Mouse (Mus musculus): ENCODE data around the gene Tmem161a. TPM values are rescaled to one million over a fixed set of nuclear protein-coding genes. Genes with fewer than 3 reads are reported as not detected.

Tmem161a gene
- polyA plus RNA-seq, 1 experiment = 59.9 TPM

- WGBS = under 1% methylated on average over 37 of the region's 37 CpGs
- Histone ChIP-seq H3K36me3 (ENCODE audit: control insufficient read depth, insufficient read depth, low read length) (peaks cover 2% of the 10 kb centered on the region), H3K27me3 (ENCODE audit: control insufficient read depth, insufficient read depth, low read length) (no peaks in the 10 kb centered on the region), H3K27ac (ENCODE audit: insufficient read depth, low read length) (peak within 1 kb of the TSS; percentile 70), H3K4me1 (ENCODE audit: control insufficient read depth, insufficient read depth, insufficient read length) (peaks cover 3% of the 10 kb centered on the region; the same call in 1 of the 2 replicates), H3K4me3 (ENCODE audit: extremely low read depth, insufficient read depth, insufficient read length) (peak within 1 kb of the TSS; percentile 88)
- DNase-seq (ENCODE audit: low read depth in 1 of 2, low spot score in 2 of 2) = peak; percentile 81 to 84
- TF ChIP-seq POLR2A (IDR thresholded peaks at IDR 0.05; ENCODE audit: low read depth, low read length) = peak; percentile 50; the same call in 1 of the 2 replicates
- no peak for TF ChIP-seq CTCF (IDR thresholded peaks at IDR 0.05; ENCODE audit: extremely low read depth, insufficient read depth, insufficient read length, insufficient replicate concordance)
These were observed 40.8 kb upstream of the Tmem161a start, which contains the start of gene Nr2c2ap for GRCm38 (mm10) chr8:70131166-70131883. Gene Nr2c2ap (plus strand): TSS chr8:70131333.

DNA sequence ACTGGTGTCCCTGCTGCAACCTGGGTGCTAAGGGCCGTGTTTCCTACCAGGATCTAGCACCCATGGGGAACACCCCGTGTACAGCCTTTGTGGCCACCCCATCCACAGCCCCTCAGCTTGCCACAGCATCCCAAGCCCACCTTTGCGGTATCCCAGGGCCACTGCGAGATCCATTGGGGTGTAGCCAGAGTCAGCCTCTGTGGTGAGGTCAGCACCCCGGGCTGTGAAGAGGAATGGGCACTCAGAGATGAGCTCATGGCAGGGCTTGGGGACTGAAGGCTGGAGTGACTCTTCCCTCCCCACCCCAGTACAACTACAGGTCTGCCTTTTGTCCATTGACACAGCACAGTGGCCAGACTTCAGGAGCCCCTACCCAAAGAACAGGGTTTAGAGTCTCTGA is 38.1 kb upstream of the Tmem161a start:
- Histone ChIP-seq H3K36me3 (ENCODE audit: control insufficient read depth, insufficient read depth, low read length) (peaks cover 2% of the 10 kb centered on the region), H3K4me3 (ENCODE audit: extremely low read depth, insufficient read depth, insufficient read length) (no peak overlapping the region), H3K27ac (ENCODE audit: insufficient read depth, low read length) (no peak overlapping the region), H3K4me1 (ENCODE audit: control insufficient read depth, insufficient read depth, insufficient read length) (peaks cover 9% of the 10 kb centered on the region; the same call in 1 of the 2 replicates), H3K27me3 (ENCODE audit: control insufficient read depth, insufficient read depth, low read length) (no peaks in the 10 kb centered on the region)
- 90% methylated on average over 5 of the region's 5 CpGs for WGBS
- no peak for TF ChIP-seq POLR2A (IDR thresholded peaks at IDR 0.05; ENCODE audit: low read depth, low read length)
- no peak for TF ChIP-seq CTCF (IDR thresholded peaks at IDR 0.05; ENCODE audit: extremely low read depth, insufficient read depth, insufficient read length, insufficient replicate concordance)
- no peak for DNase-seq (ENCODE audit: low read depth in 1 of 2, low spot score in 2 of 2)

DNA sequence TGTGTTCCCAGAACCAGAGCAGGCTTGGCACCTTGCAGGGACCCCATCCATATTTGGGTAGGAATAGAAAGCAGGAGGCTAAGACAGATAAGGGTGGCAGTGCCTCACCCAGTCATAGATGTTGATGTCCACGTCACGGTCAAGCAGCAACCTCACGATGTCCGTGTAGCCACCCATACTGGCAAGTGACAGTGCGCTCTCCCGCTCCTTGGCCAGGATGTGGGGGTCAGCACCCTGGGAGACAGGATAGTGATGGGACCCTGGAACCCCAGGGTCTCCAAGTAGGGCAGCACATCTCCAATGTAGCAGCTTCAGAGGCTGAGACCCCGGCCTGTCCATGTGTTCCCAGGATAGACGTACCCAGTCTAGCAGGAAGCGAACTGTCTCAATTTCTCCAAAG is 37.2 kb upstream of the Tmem161a start:
- Histone ChIP-seq H3K4me1 (ENCODE audit: control insufficient read depth, insufficient read depth, insufficient read length) (peaks cover 9% of the 10 kb centered on the region; the same call in 1 of the 2 replicates), H3K36me3 (ENCODE audit: control insufficient read depth, insufficient read depth, low read length) (peaks cover 2% of the 10 kb centered on the region), H3K4me3 (ENCODE audit: extremely low read depth, insufficient read depth, insufficient read length) (no peak overlapping the region), H3K27ac (ENCODE audit: insufficient read depth, low read length) (no peak overlapping the region), H3K27me3 (ENCODE audit: control insufficient read depth, insufficient read depth, low read length) (no peaks in the 10 kb centered on the region)
- 95% methylated on average over 9 of the region's 9 CpGs for WGBS
- TF ChIP-seq POLR2A (IDR thresholded peaks at IDR 0.05; ENCODE audit: low read depth, low read length) (no peak), CTCF (IDR thresholded peaks at IDR 0.05; ENCODE audit: extremely low read depth, insufficient read depth, insufficient read length, insufficient replicate concordance) (no peak)
- no peak for DNase-seq (ENCODE audit: low read depth in 1 of 2, low spot score in 2 of 2)

DNA sequence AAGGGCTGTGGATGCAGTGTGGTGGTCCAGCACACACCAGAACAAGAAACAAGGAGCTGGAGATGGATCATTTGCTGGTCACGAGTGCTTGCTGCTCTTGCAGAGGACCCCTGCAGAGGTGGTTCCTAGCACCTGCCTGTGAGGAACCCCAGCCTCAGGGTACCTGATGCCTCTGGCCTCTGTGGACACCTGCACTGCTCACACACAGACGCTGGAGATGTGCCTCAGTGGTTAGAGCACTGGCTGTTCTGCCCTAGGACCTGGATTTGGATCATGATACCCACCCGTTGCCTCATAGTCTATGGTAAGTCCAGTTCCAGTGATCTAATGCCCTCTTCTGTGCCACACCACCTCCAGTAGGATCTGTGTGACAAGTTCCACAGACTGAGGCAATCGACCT is 35.6 kb upstream of the Tmem161a start:
- WGBS = 90% methylated on average over 4 of the region's 4 CpGs
- peaks cover 2% of the 10 kb centered on the region for H3K36me3 ChIP-seq (ENCODE audit: control insufficient read depth, insufficient read depth, low read length)
- H3K27ac ChIP-seq (ENCODE audit: insufficient read depth, low read length) = no peak overlapping the region
- DNase-seq (ENCODE audit: low read depth in 1 of 2, low spot score in 2 of 2) = no peak
- no peaks in the 10 kb centered on the region for H3K27me3 ChIP-seq (ENCODE audit: control insufficient read depth, insufficient read depth, low read length)
- H3K4me1 ChIP-seq (ENCODE audit: control insufficient read depth, insufficient read depth, insufficient read length) = peaks cover 17% of the 10 kb centered on the region; the same call in 1 of the 2 replicates
- H3K4me3 ChIP-seq (ENCODE audit: extremely low read depth, insufficient read depth, insufficient read length) = no peak overlapping the region
- TF ChIP-seq CTCF (IDR thresholded peaks at IDR 0.05; ENCODE audit: extremely low read depth, insufficient read depth, insufficient read length, insufficient replicate concordance) (no peak), POLR2A (IDR thresholded peaks at IDR 0.05; ENCODE audit: low read depth, low read length) (no peak)

DNA sequence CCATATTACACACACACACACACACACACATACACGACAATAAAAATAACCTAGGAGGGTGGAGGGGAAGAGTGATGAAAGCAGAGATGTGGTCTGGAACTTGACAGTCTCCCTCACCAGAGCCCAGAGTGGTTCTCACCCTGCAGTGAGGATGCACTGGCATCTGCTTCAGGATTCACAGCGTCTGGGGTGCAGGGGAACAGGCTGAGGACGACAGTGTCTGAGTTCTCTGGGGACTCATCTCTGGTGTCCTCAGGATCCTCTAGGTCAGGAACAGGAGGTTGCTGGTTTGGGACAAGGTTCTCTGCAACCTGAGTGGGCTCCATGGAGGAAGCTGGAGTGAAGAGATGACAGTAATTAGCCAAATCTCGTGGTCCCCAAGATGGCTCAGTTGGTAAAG is 34.3 kb upstream of the Tmem161a start:
- Histone ChIP-seq H3K36me3 (ENCODE audit: control insufficient read depth, insufficient read depth, low read length) (peaks cover 8% of the 10 kb centered on the region), H3K4me1 (ENCODE audit: control insufficient read depth, insufficient read depth, insufficient read length) (peaks cover 17% of the 10 kb centered on the region; the same call in 1 of the 2 replicates), H3K4me3 (ENCODE audit: extremely low read depth, insufficient read depth, insufficient read length) (no peak overlapping the region), H3K27ac (ENCODE audit: insufficient read depth, low read length) (no peak overlapping the region), H3K27me3 (ENCODE audit: control insufficient read depth, insufficient read depth, low read length) (no peaks in the 10 kb centered on the region)
- TF ChIP-seq CTCF (IDR thresholded peaks at IDR 0.05; ENCODE audit: extremely low read depth, insufficient read depth, insufficient read length, insufficient replicate concordance) (no peak), POLR2A (IDR thresholded peaks at IDR 0.05; ENCODE audit: low read depth, low read length) (no peak)
- 79% methylated on average over 4 of the region's 4 CpGs for WGBS
- no peak for DNase-seq (ENCODE audit: low read depth in 1 of 2, low spot score in 2 of 2)

DNA sequence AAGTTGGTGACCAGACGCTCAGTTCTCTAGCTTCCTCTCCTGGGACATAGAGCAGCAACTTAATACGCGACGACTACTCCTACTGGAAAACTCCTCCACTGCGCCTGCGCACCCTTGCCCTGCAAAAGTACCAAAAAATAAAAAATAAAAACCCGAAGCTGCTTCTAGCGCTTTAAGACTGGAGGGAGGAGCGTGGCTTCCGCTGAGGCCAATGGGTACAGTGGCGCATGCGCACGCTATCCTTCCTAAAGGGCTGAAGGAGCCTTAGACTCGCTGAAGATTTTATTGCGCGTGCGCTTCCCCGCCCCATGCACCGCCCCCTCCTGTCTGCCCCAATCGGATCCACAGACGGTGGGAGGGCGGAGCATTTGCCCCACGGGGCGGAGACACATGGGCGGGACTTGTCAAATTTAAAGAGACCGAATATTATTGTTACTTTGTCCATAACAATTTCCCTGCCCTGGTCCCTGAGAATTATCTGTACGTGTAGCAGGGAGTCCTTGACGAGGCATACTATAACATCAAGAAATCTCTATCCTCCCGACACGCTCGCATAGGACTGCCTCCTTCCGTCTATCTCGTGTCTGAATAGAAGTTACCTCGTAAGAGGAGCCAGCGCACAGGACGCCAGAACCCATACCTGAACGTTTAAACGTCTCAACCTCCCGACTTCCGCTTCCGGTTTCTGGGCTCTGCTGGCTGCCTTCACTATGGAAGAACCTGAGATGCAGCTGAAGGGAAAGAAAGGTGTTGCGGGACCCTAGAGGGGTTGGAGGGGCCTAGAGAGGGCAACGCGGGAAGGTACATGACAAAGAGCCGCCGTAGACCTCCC is 32.9 kb upstream of the Tmem161a start, which contains the start of the genes Rfxank, Borcs8 and Mef2b:
Rfxank (minus strand) TSS at position 129 of the 832 bp plus-strand sequence.
Borcs8 (plus strand) TSS at position 474 of the 832 bp plus-strand sequence.
Mef2b (plus strand) TSS at position 686 of the 832 bp plus-strand sequence.
- DNase-seq (ENCODE audit: low read depth in 1 of 2, low spot score in 2 of 2) = peak; percentile 98
- peak within 1 kb of the TSS; percentile 77 for H3K4me3 ChIP-seq (ENCODE audit: extremely low read depth, insufficient read depth, insufficient read length)
- H3K36me3 ChIP-seq (ENCODE audit: control insufficient read depth, insufficient read depth, low read length) = peaks cover 12% of the 10 kb centered on the region
- WGBS = under 1% methylated on average over 46 of the region's 46 CpGs
- peaks cover 17% of the 10 kb centered on the region; the same call in 1 of the 2 replicates for H3K4me1 ChIP-seq (ENCODE audit: control insufficient read depth, insufficient read depth, insufficient read length)
- no peaks in the 10 kb centered on the region for H3K27me3 ChIP-seq (ENCODE audit: control insufficient read depth, insufficient read depth, low read length)
- H3K27ac ChIP-seq (ENCODE audit: insufficient read depth, low read length) = peak within 1 kb of the TSS; percentile 79
- peak; percentile 47; the same call in 1 of the 2 replicates for TF ChIP-seq POLR2A (IDR thresholded peaks at IDR 0.05; ENCODE audit: low read depth, low read length)
- no peak for TF ChIP-seq CTCF (IDR thresholded peaks at IDR 0.05; ENCODE audit: extremely low read depth, insufficient read depth, insufficient read length, insufficient replicate concordance)

Measured in spleen, adult 2 months (tissue).